Mouse (Mus musculus): Measurements from ENCODE around the gene Icosl. TPM values are rescaled to one million over a fixed set of nuclear protein-coding genes. Genes with fewer than 3 reads are reported as not detected.
A peak's percentile ranks its signal among the peaks of the same experiment; 100 is the strongest.

Gene Icosl
- polyA plus RNA-seq, 1 experiment from 2014 or later, result 2.1 TPM

DNA sequence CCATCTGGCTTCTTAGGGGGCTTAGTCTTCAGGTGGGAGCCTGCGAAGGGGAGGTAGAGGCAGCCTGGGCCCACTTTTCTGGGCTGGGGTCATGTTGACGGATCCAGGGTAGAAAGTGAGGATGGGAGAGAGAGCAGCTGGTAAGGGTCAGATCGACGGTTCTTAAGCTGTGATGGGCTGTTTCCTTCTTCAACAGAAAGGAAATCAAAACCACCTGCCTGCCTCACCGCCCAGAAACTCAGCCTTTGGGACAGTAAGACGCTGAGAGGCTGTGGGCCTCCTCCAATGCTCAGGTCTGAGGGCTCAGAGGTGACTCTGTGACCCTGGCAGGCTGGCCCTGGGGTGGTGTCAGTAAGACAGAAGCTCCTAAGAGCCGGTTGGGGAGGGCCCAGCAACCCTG, 27.0 kb upstream of the Icosl start:
- no peak overlapping the region for H3K27ac ChIP-seq (replicated peaks; ENCODE audit: low read depth, low read length)
- H3K9me3 ChIP-seq (replicated peaks; ENCODE audit: control insufficient read depth, low read length), result no peaks in the 10 kb centered on the region
- H3K4me2 ChIP-seq (ENCODE audit: low read depth, low read length), result no peak overlapping the region
- WGBS, result 36% methylated on average over 7 of the region's 7 CpGs
- no peak overlapping the region for H3K9ac ChIP-seq (replicated peaks; ENCODE audit: low read length)
- no peak for ATAC-seq (replicated peaks; ENCODE audit: insufficient number of reproducible peaks, low FRiP score, low TSS enrichment, low read depth)
- H3K27me3 ChIP-seq (ENCODE audit: control insufficient read depth, insufficient read depth, low read length), result no peaks in the 10 kb centered on the region
- no peaks in the 10 kb centered on the region for H3K36me3 ChIP-seq (replicated peaks; ENCODE audit: control insufficient read depth, insufficient read depth, low read depth, low read length)
- peak; percentile 65 for DNase-seq (ENCODE audit: low spot score)
- H3K4me3 ChIP-seq (ENCODE audit: low read depth, low read length), result no peak overlapping the region
- H3K4me1 ChIP-seq (ENCODE audit: control insufficient read depth, insufficient read depth, low read length), result no peaks in the 10 kb centered on the region

DNA sequence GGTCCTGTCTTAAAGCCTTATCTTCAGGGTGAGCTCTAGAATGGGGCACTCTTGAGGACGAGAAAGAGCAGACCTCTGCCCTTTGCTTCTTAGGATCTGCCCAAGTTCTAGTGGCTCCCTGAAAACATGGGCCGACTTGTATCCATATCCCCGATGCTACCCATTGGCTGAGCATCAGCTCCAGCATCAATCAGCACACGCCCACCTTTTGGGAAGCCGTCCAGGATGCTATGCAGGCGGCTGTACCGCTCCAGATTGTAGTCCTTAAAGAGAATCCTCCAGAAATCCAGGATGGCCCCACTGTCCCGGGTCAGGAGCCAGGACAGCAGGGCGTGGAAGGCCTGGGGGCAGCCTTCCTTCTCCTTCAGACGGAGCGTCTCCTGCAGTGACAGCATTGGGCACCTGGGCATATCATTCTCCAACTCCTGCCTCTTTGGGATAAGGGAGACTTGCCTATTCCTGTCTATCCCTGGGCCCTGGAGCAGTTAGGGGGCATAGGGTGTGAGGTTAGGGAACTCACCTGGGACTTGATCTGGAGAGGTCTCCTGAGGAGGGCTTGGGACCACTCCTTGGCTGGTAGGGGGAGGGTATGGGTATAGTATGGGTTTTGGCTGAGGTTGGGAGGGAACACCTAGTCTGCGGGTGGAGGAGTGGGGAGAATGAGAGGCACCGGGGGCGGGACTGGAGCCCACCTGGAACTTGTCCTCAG, 26.3 kb upstream of the Icosl start:
- ATAC-seq (replicated peaks; ENCODE audit: insufficient number of reproducible peaks, low FRiP score, low TSS enrichment, low read depth) (no peak), DNase-seq (ENCODE audit: low spot score) (no peak)
- no peaks in the 10 kb centered on the region for H3K27me3 ChIP-seq (ENCODE audit: control insufficient read depth, insufficient read depth, low read length)
- no peak overlapping the region for H3K27ac ChIP-seq (replicated peaks; ENCODE audit: low read depth, low read length)
- no peaks in the 10 kb centered on the region for H3K9me3 ChIP-seq (replicated peaks; ENCODE audit: control insufficient read depth, low read length)
- H3K36me3 ChIP-seq (replicated peaks; ENCODE audit: control insufficient read depth, insufficient read depth, low read depth, low read length), result no peaks in the 10 kb centered on the region
- no peak overlapping the region for H3K4me3 ChIP-seq (ENCODE audit: low read depth, low read length)
- peak overlapping the region; percentile 32; the same call in 1 of the 2 replicates for H3K9ac ChIP-seq (replicated peaks; ENCODE audit: low read length)
- 53% methylated on average over 14 of the region's 14 CpGs for WGBS
- no peaks in the 10 kb centered on the region for H3K4me1 ChIP-seq (ENCODE audit: control insufficient read depth, insufficient read depth, low read length)
- H3K4me2 ChIP-seq (ENCODE audit: low read depth, low read length), result peak overlapping the region; percentile 43

GRCm38 (mm10) chr10:78043406-78043836, 25.7 kb upstream of the Icosl start, which contains the start of gene Aire:
TSS of gene Aire (minus strand) at chr10:78043610.
- DNase-seq (ENCODE audit: low spot score), result peak; percentile 78
- H3K9me3 ChIP-seq (replicated peaks; ENCODE audit: control insufficient read depth, low read length), result no peaks in the 10 kb centered on the region
- no peaks in the 10 kb centered on the region for H3K4me1 ChIP-seq (ENCODE audit: control insufficient read depth, insufficient read depth, low read length)
- H3K36me3 ChIP-seq (replicated peaks; ENCODE audit: control insufficient read depth, insufficient read depth, low read depth, low read length), result no peaks in the 10 kb centered on the region
- H3K27me3 ChIP-seq (ENCODE audit: control insufficient read depth, insufficient read depth, low read length), result no peaks in the 10 kb centered on the region
- H3K4me2 ChIP-seq (ENCODE audit: low read depth, low read length), result peak within 1 kb of the TSS; percentile 43
- ATAC-seq (replicated peaks; ENCODE audit: insufficient number of reproducible peaks, low FRiP score, low TSS enrichment, low read depth), result no peak
- H3K9ac ChIP-seq (replicated peaks; ENCODE audit: low read length), result peak within 1 kb of the TSS; percentile 32; the same call in 1 of the 2 replicates
- peak within 1 kb of the TSS; percentile 5; the same call in 1 of the 2 replicates for H3K4me3 ChIP-seq (ENCODE audit: low read depth, low read length)
- H3K27ac ChIP-seq (replicated peaks; ENCODE audit: low read depth, low read length), result no peak within 1 kb of the TSS
- WGBS, result under 1% methylated on average over 27 of the region's 27 CpGs

GRCm38 (mm10) chr10:78044531-78044930, 24.6 kb upstream of the Icosl start:
- Histone ChIP-seq H3K9ac (replicated peaks; ENCODE audit: low read length) (no peak overlapping the region), H3K36me3 (replicated peaks; ENCODE audit: control insufficient read depth, insufficient read depth, low read depth, low read length) (no peaks in the 10 kb centered on the region), H3K27me3 (ENCODE audit: control insufficient read depth, insufficient read depth, low read length) (no peaks in the 10 kb centered on the region), H3K4me3 (ENCODE audit: low read depth, low read length) (no peak overlapping the region), H3K4me1 (ENCODE audit: control insufficient read depth, insufficient read depth, low read length) (no peaks in the 10 kb centered on the region), H3K4me2 (ENCODE audit: low read depth, low read length) (no peak overlapping the region), H3K9me3 (replicated peaks; ENCODE audit: control insufficient read depth, low read length) (no peaks in the 10 kb centered on the region), H3K27ac (replicated peaks; ENCODE audit: low read depth, low read length) (no peak overlapping the region)
- ATAC-seq (replicated peaks; ENCODE audit: insufficient number of reproducible peaks, low FRiP score, low TSS enrichment, low read depth) (no peak), DNase-seq (ENCODE audit: low spot score) (no peak)
- 81% methylated on average over 1 of the region's 1 CpGs for WGBS

GRCm38 (mm10) chr10:78046388-78046787, 22.7 kb upstream of the Icosl start:
- Histone ChIP-seq H3K4me3 (ENCODE audit: low read depth, low read length) (no peak overlapping the region), H3K4me1 (ENCODE audit: control insufficient read depth, insufficient read depth, low read length) (no peaks in the 10 kb centered on the region), H3K4me2 (ENCODE audit: low read depth, low read length) (no peak overlapping the region), H3K36me3 (replicated peaks; ENCODE audit: control insufficient read depth, insufficient read depth, low read depth, low read length) (no peaks in the 10 kb centered on the region), H3K9me3 (replicated peaks; ENCODE audit: control insufficient read depth, low read length) (no peaks in the 10 kb centered on the region), H3K27ac (replicated peaks; ENCODE audit: low read depth, low read length) (no peak overlapping the region), H3K9ac (replicated peaks; ENCODE audit: low read length) (no peak overlapping the region), H3K27me3 (ENCODE audit: control insufficient read depth, insufficient read depth, low read length) (no peaks in the 10 kb centered on the region)
- 81% methylated on average over 4 of the region's 4 CpGs for WGBS
- DNase-seq (ENCODE audit: low spot score) (no peak), ATAC-seq (replicated peaks; ENCODE audit: insufficient number of reproducible peaks, low FRiP score, low TSS enrichment, low read depth) (no peak)

DNA sequence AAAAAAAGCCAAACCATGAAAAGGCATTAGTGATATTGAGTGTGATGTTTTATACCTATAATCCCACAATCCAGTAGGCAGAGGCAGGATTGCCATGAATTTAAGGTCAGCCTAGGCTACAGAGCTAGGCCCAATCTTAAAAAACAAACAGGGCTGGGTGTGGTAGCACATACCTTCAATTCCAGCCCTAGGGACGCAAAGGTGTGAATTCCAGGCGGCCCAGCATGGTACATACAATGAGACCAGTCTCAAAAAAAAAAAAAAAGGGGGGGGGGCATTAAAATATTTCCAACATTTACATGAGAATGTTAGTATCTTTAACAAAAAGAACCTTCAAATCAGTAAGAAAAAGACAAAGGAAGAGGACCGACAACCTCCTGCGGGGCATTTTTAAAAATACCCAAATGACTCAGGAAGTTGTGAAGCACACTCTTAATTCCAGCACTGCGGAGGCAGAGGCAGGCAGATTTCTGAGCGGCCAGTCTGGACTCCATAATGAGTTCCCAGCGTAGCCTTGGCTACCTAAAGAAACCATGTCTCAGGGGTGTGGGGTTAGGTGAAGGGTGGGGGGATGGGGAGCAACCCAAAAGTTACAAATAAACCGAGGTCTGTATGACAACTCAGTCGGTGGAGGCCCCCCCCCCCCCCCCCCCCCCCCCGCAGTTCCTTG, 20.9 kb upstream of the Icosl start:
- no peaks in the 10 kb centered on the region for H3K36me3 ChIP-seq (replicated peaks; ENCODE audit: control insufficient read depth, insufficient read depth, low read depth, low read length)
- H3K9ac ChIP-seq (replicated peaks; ENCODE audit: low read length), result no peak overlapping the region
- H3K9me3 ChIP-seq (replicated peaks; ENCODE audit: control insufficient read depth, low read length), result no peaks in the 10 kb centered on the region
- H3K27ac ChIP-seq (replicated peaks; ENCODE audit: low read depth, low read length), result no peak overlapping the region
- no peak overlapping the region for H3K4me3 ChIP-seq (ENCODE audit: low read depth, low read length)
- no peak for DNase-seq (ENCODE audit: low spot score)
- ATAC-seq (replicated peaks; ENCODE audit: insufficient number of reproducible peaks, low FRiP score, low TSS enrichment, low read depth), result no peak
- no peak overlapping the region for H3K4me2 ChIP-seq (ENCODE audit: low read depth, low read length)
- no peaks in the 10 kb centered on the region for H3K27me3 ChIP-seq (ENCODE audit: control insufficient read depth, insufficient read depth, low read length)
- WGBS, result 91% methylated on average over 8 of the region's 10 CpGs
- H3K4me1 ChIP-seq (ENCODE audit: control insufficient read depth, insufficient read depth, low read length), result no peaks in the 10 kb centered on the region

- H3K9ac ChIP-seq (replicated peaks; ENCODE audit: low read length), result no peak overlapping the region
- 63% methylated on average over 11 of the region's 11 CpGs for WGBS
- no peak overlapping the region for H3K4me2 ChIP-seq (ENCODE audit: low read depth, low read length)
- no peak for ATAC-seq (replicated peaks; ENCODE audit: insufficient number of reproducible peaks, low FRiP score, low TSS enrichment, low read depth)
- no peaks in the 10 kb centered on the region for H3K27me3 ChIP-seq (ENCODE audit: control insufficient read depth, insufficient read depth, low read length)
- no peaks in the 10 kb centered on the region for H3K36me3 ChIP-seq (replicated peaks; ENCODE audit: control insufficient read depth, insufficient read depth, low read depth, low read length)
- no peak for DNase-seq (ENCODE audit: low spot score)
- H3K4me1 ChIP-seq (ENCODE audit: control insufficient read depth, insufficient read depth, low read length), result no peaks in the 10 kb centered on the region
- H3K9me3 ChIP-seq (replicated peaks; ENCODE audit: control insufficient read depth, low read length), result no peaks in the 10 kb centered on the region
- no peak overlapping the region for H3K4me3 ChIP-seq (ENCODE audit: low read depth, low read length)
- no peak overlapping the region for H3K27ac ChIP-seq (replicated peaks; ENCODE audit: low read depth, low read length)
Observed at GRCm38 (mm10) chr10:78049519-78050035, 19.5 kb upstream of the Icosl start.

Measured in embryonic facial prominence, embryonic 11.5 days (tissue).